Mouse (Mus musculus): ENCODE data around the gene Cnnm4. TPM values are rescaled to one million over a fixed set of nuclear protein-coding genes. Genes with fewer than 3 reads are reported as not detected.

Cnnm4 gene
- 1 to 10 TPM; 7.6 to 8.2 TPM for total RNA-seq (2021)
- long read RNA-seq, experiment 1: 0 reads
- long read RNA-seq, experiment 2: 0 reads

DNA sequence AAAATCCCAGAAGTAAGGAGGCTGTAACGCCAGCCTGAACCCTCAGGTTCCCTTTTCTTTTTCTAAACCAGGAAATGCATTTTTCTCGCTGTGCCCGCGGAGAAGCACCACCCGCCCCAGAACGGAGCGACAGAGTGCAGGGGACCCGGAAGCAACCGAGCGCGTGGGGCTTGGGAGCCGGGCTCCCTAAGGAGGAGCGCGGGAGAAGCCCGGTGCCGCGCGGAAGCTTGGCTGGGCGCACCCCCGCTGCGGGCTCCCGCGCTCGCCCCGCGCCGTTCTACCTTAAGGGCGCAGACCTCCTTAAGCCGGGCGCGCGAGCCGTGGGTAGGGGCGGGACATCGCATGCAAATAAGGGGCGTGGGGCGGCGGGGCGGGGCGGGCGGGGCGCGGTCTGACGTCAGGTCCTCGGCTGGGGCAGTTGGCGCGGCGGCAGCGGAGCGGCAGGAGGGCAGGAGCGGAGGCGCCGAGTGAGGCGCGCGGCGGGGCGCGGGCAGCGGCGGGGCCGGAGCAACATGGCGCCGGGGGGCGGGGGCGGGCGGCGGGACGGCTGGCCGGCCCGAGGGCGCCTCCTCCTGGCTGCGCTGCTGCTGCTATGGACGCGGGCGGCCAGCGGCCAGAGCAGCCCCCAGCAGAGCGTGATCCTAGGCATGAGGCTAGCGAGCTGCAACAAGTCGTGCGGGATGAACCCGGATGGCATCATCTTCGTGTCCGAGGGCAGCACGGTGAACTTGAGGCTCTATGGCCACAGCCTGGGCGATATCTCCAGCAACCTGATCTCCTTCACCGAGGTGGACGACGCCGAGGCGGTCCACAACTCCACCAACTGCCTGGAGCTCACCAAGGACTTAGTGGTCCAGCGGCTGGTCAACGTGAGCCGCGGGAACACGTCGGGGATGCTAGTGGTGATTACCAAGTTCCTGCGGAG is at the start of gene Cnnm4:
Gene Cnnm4, plus strand, starts transcription at position 440 of the 925 bp plus-strand sequence.
- DNase-seq (ENCODE audit: low spot score): peak; percentile 85

DNA sequence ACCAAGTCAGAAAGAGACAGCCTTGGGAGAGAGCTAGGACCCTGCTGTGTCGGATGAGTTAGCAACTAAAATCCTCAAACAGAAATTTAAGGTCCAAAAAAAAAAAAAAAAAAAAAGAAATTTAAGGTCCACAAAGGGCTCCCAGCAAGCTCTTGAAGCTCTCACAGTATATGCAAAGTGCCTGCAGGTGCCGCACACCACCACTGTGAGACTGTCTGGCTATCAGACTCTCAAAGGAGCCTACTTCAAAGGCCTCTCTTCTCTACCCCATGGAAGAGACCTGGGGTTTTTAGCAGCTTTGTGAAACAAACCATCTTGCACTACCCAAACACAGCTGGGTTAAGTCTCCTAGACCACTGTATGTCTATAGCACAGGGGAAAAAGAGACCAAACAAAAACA is 41.9 kb upstream of the Cnnm4 start:
- no peak for DNase-seq (ENCODE audit: low spot score)

DNA sequence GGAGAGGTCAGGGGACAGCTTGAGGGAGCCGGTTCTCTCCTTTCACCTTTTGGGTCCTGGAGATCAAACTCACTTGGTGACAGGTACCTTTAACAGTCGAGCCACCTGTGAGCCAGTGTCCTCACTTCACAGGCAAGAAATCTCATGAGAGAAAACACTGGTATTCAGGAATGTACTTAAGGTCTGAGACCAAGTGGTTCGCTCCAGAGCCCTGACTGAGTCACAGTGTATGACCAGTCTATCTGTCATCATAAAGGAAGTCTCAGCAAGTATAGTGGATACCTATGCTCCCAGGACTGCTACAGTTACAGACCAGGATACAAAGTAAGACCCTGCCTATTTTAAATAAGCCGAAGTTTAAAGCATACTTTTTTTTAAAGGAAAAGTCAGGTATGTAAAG is 38.4 kb upstream of the Cnnm4 start:
- no peak for DNase-seq (ENCODE audit: low spot score)

DNA sequence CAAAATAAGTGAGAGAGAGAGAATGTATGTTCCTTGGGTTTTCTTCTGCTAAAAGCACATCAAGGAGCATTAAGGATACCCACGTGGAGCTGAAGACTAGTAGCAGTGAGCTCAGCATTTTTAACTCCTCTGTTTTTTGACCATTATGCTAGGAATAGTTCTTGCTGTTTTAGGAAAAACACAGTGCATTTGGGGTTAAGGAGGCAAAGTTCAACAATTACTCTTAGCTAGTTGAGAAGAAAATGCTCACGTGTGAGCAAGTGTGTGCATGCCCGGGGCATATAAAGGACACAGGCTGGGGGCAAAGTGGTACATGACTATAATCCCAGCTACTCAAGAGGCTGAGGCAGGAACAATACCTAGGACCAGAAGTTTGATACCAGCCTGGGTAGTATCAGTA is 37.8 kb upstream of the Cnnm4 start:
- no peak for DNase-seq (ENCODE audit: low spot score)

DNA sequence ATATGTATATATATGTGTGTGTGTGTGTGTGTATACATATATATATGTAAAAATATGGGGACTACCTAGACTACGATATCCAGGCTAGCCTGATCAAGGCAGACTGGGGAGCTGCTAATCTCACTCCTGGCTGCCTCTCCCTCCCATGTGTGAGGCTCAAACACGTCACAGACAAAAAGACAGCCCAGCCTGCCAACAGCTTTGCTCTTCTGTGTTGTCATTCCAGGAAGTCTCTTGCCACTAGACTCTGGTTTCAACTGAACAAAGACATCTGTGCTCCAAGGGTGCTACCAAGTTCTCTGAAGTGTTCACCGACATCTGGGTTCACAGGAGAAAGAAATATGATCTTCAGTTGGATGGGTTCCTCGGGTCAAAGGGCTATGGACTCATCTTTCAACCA is 36.3 kb upstream of the Cnnm4 start:
- peak; percentile 1 for DNase-seq (ENCODE audit: low spot score)

DNA sequence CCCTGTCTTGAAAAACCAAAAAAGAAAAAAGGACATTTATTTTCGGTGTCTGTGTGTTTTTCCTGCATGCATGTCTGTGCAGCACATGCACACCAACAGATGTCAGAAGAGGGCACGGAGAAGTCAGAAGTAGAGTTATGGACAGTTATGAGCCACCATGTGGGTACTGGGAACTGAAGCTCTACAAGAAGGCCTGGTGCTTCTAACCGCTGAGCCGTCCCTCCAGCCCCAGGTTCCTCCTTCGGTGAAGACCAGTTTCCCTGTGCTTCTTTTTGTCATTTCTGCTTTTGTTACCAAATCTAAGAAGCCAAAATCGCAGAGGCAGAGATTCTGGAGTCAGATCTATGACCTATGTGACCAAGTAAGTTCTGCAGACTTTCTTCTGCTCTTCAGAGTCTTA is 34.9 kb upstream of the Cnnm4 start:
- DNase-seq (ENCODE audit: low spot score): no peak

DNA sequence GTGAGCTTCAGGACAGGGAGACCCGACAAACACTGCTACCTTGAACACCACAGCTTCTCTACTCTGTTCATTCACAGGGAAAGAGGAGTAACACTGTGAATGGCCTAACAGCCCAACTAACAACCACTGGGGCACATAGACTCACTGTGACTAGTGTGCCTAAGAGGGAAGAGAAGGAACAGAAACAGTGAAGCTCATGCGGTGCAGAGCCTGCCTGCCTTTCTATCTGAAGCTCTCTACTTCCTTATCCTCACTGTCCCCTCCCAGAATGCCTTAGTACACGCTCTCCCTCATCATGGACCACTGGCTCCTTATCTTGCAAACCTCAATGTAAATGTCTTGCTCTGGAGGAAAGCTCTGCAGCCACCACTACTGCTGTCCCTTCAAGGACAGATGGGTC is 34.2 kb upstream of the Cnnm4 start:
- no peak for DNase-seq (ENCODE audit: low spot score)

DNA sequence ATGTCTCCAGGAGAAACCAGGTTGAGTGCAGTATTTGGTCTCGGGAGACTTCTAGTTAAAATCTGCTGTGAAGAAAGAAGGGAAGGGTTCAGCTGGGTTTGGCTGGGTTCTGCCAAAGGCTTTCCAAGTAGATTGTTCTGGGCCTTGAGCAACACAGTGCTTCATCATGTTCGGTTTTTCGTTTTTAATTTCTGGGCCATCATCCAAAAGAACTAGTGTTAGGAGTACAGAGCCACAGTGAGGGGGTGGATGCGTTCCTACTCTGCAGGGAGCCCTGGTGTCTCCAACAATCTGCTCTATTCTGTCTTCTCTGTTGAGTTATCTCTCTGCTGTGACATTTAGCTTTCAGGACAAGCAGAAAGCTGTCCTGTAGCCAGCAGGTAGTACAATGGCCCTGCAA is 30.3 kb upstream of the Cnnm4 start:
- peak; percentile 50 for DNase-seq (ENCODE audit: low spot score)

DNA sequence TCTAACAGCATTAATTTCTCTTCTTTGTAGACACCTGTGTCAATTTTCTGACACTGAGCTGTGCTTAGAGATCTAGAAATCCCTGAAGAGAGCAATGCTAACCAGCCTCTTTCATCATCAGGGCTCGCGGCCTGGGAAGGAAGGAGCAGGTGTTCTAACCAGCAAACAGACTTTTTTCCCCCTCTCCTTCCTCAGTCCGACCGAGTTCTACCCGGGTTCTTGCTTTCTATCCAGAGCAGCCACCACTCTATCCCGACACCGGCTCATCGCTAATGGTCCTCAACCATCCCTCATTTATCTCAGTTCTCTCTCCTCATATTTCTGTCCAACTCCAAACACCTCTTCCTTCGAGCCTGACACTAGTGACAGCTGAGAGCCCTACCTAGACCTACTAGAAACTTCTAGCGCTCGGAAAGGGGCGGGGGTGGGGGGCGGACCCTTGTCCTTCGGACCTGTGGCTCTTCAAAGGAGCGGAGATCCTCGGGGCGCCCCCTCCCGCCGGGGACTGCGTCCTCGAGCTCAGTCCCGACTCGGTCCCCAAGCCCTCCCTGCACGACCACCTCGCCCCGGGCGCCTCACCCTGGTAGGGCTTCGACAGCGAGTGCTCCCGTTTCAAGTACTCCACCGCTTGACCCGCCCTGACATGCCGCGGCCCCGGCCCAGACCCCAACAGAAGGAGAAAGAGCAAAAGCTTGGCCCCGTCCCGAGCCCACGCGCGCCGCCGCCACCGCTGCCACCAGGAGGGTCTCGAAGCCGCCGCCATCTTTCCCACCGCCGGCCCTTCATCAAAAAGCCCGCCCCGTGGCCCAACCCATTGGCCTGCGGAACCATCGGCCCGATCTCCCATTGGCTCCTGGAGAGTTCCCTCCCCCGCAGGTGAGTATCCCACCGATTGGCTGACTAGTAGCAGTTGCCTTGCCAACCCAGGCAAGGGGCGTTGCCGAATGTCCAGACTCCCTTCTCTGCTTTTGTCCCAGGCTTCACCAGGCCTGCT is 26.7 kb upstream of the Cnnm4 start, which contains the start of gene Lman2l:
Gene Lman2l, minus strand, starts transcription at position 801 of the 994 bp plus-strand sequence.
- peak; percentile 97 for DNase-seq (ENCODE audit: low spot score)

DNA sequence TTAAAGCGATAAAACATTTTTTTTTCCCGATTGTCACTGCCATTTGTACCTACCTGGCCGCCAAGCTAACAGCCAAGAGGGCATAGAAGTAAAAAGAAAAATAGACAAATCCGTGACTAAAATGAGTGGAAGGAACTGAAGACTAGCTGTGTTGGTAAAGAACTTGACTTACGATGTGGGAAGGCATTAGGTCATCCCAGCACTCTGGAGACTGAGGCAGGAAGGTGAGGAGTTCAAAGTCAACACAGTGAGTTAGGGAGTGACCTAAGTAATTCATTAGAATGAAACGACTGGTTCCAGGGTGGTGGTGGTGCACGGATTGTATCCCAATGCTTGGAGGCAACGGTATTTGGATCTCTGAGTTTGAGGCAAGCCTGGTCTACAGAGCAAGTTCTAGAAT is 25.9 kb upstream of the Cnnm4 start:
- no peak for DNase-seq (ENCODE audit: low spot score)

DNA sequence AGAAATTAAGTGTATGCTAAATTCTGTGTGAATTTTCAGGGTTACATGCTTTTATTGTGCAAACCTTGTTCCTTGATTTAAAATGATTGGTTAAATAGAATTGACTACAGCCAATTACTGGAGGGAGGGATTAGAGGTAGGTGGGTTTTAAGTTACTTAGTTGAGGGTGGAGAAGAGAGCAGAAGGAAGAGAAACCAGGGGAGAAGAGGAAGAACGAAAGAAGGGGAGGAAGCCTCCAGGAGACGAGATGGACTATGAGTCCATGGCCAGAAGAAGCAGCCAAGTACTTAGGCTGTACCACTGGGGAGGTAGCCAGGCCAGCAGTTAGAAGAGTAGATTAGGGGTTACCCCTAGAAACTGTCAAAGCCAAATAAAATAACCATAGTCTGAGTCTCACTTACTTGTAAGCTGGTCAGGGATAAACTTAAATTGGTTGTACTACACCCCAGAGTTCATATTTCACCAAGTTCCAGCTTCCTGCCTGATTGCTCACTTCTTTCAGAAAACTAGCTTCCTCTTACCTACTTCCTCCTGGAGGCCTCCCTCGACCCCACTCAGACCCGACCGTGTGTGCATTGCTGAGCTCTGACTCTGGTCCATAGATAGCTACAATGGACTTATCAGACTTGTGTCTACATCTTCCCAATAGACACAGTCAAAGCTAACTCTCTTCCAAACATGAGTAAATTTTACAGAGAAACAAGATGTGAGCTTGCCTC is 25.2 kb upstream of the Cnnm4 start:
- DNase-seq (ENCODE audit: low spot score): no peak

DNA sequence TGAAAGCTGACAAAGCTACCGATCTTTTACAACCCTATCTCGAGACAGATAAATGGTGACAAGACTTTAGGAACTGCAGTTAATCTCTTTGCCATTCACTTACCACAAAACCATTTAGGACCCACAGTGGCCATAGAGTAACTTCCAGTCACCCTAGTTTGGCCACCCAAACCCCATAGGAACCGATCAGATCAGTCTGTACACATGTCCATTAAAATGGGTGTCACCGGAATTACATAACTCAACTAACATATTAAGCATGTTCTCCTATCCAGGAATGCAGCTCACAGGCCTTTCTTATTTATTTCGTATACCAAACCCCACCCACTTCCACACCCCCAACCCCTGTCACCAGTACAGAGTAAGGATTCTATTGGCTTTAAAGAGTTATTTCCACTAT is 24.6 kb upstream of the Cnnm4 start:
- DNase-seq (ENCODE audit: low spot score): no peak

DNA sequence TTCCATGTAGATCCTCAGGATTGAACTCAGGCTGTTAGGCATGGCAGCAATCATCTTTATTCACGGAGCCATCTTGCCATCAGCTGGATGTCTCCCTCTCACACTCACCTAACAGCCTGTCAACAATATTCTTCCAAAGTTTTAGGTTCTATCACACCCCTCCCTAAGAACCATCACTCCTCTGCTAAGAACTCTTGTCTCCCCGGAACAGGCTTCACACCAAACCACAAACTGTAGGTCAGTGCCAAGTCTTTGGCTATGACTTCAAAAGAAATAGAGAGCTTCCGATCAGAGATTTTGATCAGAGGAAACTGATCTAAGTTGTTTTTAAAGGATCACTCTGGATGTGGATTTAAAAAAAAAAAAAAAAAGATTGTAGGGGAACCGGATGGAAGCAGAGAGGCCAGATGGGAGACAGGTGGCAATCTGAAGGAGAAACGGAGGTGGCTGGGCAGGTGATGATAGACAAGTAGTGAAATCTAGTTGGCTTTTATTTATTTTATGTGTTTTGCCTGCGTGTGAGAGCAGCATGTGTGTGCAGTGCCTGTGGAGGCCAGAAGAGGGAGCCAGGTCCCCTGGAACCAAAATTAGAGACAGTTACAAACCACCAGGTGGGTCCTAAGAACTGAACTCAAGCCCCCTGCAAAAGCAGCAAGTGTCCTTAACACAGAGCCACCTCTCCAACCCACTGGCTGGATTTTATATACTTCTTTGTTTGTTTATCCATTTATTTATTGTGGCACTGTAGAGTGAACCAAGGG is 17.2 kb upstream of the Cnnm4 start:
- no peak for DNase-seq (ENCODE audit: low spot score)

DNA sequence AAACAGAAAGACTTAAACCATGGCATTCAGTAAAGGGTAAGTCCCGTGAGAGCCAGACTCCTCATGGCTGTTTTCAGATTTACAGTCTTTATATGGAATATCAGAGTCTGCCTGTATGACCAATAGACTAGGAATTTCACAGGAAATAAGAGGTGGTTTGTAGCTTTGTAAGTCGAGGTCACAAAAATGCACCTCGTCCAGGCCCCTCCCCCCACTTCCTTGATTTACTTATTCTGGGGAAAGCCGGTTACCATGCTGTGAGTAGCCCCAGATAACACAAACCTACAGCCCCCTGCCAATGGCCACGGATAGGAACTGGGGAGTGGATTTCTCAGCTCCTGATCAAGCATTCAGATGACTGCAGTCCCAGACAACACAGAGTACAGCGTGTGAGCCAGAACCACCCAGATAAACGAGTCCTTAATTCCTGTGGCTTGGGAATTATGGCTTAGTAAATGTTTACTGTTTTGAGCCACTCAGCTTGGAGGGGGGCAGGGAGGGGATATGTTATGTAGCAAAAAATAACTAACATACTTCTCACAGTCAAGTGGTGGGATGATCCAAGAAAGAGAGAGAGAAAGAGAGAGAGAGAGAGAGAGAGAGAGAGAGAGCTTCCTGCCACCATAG is 13.9 kb upstream of the Cnnm4 start:
- no peak for DNase-seq (ENCODE audit: low spot score)

DNA sequence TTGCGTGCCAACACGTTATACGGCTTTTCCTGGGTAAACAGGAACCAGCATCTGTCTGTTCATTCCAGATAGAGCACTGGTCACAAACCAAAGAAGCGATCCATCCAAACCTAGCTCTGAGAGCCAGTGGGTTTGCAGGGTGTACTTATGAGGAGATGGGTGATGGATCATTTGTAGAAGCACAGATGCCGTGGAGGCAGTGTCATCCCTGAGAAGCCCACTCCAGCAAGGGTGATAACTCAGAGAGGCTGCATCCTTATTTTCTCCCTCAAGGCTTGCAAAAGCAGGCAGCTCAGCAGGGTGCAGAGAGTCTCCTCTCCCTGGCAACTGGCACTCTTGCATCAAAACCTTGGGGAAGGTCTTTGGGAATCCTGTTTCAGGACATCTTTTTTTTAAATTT is 13.3 kb upstream of the Cnnm4 start:
- no peak for DNase-seq (ENCODE audit: low spot score)

DNA sequence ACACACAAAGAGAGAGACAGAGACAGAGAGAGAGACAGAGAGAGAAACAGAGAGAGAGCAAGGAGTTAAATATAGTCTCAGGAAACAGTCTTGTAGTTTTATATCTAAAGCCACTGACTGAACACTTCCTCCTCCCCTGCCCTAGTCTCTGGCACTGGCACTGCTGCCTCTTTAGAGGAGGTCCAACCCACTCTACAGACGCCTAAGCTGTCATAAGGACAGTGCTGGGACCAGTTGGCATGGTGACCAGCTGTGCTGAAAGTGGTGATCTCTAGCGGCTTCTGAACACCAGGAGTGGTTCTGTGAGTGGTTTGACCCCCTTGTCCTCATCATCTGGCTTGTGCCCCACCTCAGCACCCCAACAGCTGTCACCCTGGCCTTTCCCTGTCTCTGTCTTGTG is 9.6 kb upstream of the Cnnm4 start:
- DNase-seq (ENCODE audit: low spot score): no peak

DNA sequence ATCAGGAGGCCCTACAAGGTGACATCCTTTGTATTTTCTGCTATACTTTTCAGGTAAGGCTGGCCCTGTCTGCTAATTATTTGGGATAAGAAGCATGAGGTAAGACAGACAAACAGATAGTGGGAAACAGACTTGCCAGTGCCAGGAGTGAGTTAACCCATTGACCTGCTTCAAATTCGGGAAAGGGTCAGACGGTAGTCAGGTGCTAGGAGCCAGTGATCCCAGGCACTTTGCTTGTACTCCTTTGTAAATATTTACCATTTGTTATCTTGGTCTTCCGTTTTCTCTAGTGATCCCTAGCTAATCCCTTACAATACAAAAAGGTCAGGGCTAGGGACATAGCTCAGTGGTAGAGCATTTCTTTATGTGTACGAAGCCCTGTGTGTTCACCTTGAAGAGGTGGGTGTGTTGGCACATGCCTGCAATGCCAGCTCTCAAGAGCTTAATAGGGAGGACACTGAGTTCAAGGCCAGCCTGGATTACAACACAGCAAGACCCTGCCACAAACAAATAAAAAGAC is 5.7 kb upstream of the Cnnm4 start:
- no peak for DNase-seq (ENCODE audit: low spot score)

DNA sequence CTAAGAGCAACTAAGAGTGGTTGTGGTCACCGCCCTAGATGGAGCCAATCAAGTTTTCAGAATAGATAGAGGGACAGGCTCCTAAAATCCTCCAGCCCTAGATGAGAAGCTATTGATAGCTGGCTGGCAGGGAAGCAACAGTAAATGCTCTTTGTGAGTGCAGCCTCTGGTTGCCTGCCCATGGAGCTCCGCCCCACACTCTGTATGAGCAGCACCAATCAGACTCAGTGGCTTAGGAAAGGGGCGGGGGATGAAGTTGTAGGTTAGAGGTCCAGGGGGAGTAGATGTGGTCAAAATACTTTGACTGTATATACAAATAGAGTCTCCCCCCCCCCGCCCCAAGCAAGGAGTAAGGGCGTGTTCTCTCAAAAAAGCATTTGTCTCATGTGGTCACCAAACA is 4.0 kb upstream of the Cnnm4 start:
- no peak for DNase-seq (ENCODE audit: low spot score)

DNA sequence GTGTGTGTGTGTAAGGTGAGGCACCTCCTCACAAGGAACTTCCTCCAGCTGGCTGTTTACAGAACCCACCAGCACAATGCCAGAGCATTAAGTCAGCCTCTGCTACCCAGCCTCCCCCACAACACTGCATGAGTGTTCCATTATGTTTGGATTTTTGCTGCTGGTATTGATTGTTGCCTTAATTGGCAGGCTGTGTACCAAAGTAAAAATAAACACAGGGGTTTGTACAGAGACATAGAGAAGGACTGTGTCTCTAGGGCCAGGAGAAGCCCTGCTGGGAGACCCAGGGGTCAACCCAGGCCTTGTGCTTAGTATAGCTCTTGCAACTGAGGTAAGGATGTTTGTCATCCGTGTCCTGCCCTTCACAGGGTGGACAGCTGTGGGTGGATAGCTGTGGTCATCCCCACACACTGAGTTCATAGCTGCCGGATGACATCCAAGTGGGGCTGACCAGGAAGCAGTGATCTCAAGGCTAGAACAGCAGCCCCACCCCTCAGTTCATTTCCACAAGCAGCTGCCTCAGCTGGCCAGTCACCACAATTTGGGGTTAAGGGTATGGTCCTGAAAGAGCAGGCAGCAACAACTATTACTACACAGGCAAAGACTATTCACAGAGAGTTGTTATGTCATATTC is 1.5 kb upstream of the Cnnm4 start:
- peak; percentile 51 for DNase-seq (ENCODE audit: low spot score)

DNA sequence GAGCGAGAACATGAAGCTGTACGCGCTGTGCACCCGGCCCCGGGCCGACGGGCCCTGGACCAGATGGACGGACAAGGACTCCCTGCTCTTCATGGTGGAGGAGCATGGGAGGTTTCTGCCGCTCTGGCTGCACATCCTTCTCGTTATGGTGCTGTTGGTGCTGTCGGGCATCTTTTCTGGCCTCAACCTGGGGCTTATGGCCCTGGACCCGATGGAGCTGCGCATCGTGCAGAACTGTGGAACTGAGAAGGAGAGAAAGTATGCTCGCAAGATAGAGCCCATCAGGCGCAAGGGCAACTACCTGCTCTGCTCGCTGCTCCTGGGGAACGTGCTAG is 653 bp downstream of the Cnnm4 start:
- DNase-seq (ENCODE audit: low spot score): no peak
